Mouse (Mus musculus): ENCODE results near the gene Olfr965. TPM values are rescaled to one million over a fixed set of nuclear protein-coding genes. Genes with fewer than 3 reads are reported as not detected.
"Not testable (repeated sequence)": the region's sequence is repeated elsewhere in the genome, so short reads cannot be mapped to it uniquely, and the experiment has no call there.

The Olfr965 gene
- not detected in 2 replicates for polyA plus RNA-seq (2016; fragmentation: Nextera tagmentation; extraction: Ambion mirVana)

GRCm38 (mm10) chr9:39711053-39711452, at the start of gene Olfr965:
Gene Olfr965, plus strand, starts transcription at chr9:39711353.
- Histone ChIP-seq H3K27me3 (replicated peaks; ENCODE audit: low read depth, poor library complexity, severe bottlenecking) (no peaks in the 10 kb centered on the region), H3K4me1 (no peaks in the 10 kb centered on the region), H3K27ac (replicated peaks) (no peak within 1 kb of the TSS), H3K4me3 (no peak within 1 kb of the TSS), H3K36me3 (replicated peaks) (no peaks in the 10 kb centered on the region), H3K9me3 (no peaks in the 10 kb centered on the region)
- DNase-seq (ENCODE audit: low spot score) = no peak

- Histone ChIP-seq H3K9me3 (no peaks in the 10 kb centered on the region), H3K27me3 (replicated peaks; ENCODE audit: low read depth, poor library complexity, severe bottlenecking) (no peaks in the 10 kb centered on the region), H3K27ac (replicated peaks) (no peak within 1 kb of the TSS), H3K36me3 (replicated peaks) (no peaks in the 10 kb centered on the region), H3K4me3 (no peak within 1 kb of the TSS), H3K4me1 (no peaks in the 10 kb centered on the region)
- 92% methylated on average over 1 of the region's 1 CpGs for WGBS
- no peak for DNase-seq (ENCODE audit: low spot score)
These were observed 44.2 kb upstream of the Olfr965 start, which contains the start of gene Olfr963 for GRCm38 (mm10) chr9:39666905-39667304. Gene Olfr963, plus strand, starts transcription at chr9:39667205.

DNA sequence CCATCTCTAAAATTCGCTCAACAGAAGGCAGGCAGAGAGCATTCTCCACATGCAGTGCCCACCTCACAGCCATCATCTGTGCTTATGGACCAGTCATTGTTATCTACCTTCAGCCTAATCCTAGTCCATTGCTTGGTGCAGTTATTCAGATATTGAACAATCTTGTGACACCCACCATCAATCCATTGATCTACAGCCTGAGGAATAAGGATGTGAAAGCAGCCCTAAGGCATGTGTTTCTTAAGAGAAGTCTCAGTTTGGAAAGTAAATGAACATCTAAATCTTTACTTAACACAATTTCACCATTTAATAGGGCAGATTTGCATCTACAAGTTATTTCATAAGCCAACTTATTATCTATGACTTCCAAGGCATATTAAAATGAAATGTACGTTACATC, 41.4 kb upstream of the Olfr965 start:
- Histone ChIP-seq H3K27me3 (replicated peaks; ENCODE audit: low read depth, poor library complexity, severe bottlenecking) (no peaks in the 10 kb centered on the region), H3K36me3 (replicated peaks) (no peaks in the 10 kb centered on the region), H3K4me1 (no peaks in the 10 kb centered on the region), H3K27ac (replicated peaks) (no peak overlapping the region), H3K4me3 (no peak overlapping the region), H3K9me3 (no peaks in the 10 kb centered on the region)
- WGBS = 85% methylated on average over 2 of the region's 2 CpGs
- DNase-seq (ENCODE audit: low spot score) = no peak

DNA sequence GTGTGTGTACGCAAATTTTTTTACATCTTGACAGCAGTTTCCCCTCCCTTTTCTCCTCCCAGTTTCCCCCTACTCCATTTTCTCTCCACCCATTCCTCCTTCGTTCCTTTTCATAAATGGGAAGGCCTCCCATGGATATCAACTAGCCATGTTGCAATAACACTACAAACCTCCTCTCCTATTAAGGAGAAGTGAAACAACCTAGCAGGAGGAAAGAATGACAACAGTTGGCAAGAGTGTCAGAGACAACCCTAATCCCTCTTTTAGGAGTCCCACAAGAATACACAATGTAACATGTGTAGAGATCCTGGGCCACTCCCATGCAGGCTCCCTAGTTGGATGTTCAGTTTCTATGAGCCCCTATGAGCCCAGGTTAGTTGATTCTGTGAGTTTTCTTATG, 36.3 kb upstream of the Olfr965 start:
- Histone ChIP-seq H3K27me3 (replicated peaks; ENCODE audit: low read depth, poor library complexity, severe bottlenecking) (no peaks in the 10 kb centered on the region), H3K9me3 (no peaks in the 10 kb centered on the region), H3K27ac (replicated peaks) (no peak overlapping the region), H3K4me3 (no peak overlapping the region), H3K36me3 (replicated peaks) (no peaks in the 10 kb centered on the region), H3K4me1 (no peaks in the 10 kb centered on the region)
- DNase-seq (ENCODE audit: low spot score) = no peak
- 85% methylated on average over 2 of the region's 2 CpGs for WGBS

DNA sequence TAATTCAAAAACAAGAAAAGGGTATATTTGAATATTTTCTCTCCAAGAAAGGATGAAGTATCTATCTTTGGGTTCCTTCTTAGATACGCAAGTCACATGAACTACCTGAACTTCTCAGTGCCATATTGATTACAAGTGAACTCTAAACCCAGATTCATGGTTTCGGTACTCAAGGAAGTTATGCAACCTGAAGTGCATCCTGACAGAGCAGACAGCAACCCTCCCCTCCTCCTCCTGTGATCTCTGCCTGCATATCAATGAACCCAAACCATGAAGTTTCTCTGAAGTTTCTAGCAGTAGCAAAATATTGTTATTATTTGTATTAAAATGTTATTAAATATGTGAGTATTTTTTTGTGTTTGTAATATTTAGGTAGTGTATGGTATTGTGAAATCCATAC, 32.6 kb upstream of the Olfr965 start:
- H3K27ac ChIP-seq (replicated peaks) = no peak overlapping the region
- WGBS = 92% methylated on average over 2 of the region's 2 CpGs
- no peak overlapping the region for H3K4me3 ChIP-seq
- H3K27me3 ChIP-seq (replicated peaks; ENCODE audit: low read depth, poor library complexity, severe bottlenecking) = no peaks in the 10 kb centered on the region
- no peaks in the 10 kb centered on the region for H3K4me1 ChIP-seq
- no peaks in the 10 kb centered on the region for H3K9me3 ChIP-seq
- H3K36me3 ChIP-seq (replicated peaks) = no peaks in the 10 kb centered on the region
- DNase-seq (ENCODE audit: low spot score) = no peak

DNA sequence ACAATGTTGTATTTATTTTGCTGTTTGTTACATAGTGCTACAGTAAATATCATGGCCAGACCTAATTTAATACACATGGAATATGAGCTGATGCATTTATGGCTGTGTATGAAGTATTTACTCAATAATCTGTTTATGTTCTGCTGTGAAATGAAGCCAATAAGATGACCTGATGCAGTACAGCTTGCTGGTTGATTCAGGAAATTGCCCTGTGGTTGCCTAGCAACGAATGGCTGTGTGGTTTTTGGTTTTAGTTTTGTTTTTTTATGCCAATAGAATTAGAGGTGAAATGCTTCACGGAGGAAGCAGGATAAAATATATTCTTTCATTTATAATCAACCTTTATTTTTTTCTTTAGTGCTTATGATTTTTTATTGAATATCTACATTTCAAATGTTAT, 31.9 kb upstream of the Olfr965 start:
- no peak for DNase-seq (ENCODE audit: low spot score)
- Histone ChIP-seq H3K4me1 (no peaks in the 10 kb centered on the region), H3K36me3 (replicated peaks) (no peaks in the 10 kb centered on the region), H3K4me3 (no peak overlapping the region), H3K9me3 (no peaks in the 10 kb centered on the region), H3K27me3 (replicated peaks; ENCODE audit: low read depth, poor library complexity, severe bottlenecking) (no peaks in the 10 kb centered on the region), H3K27ac (replicated peaks) (no peak overlapping the region)
- WGBS = 78% methylated on average over 2 of the region's 2 CpGs

DNA sequence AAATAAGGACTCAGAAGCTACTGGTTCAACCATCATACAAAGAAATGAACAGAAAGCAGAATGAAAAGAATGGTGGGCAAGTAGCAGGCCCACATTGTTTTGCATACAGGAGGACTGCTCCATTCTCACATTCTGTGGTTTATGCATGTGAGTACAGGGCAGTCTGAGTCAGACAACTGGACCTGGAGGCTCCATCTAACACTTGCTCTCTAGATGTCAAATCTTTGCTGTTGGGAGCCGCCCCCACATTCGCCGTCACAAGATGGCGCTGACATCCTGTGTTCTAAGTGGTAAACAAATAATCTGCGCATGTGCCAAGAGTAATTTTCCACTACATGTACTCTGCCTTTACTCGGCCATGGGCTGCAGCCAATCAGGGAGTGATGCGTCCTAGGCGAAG, 10.0 kb upstream of the Olfr965 start:
- not testable (repeated sequence) for H3K27me3 ChIP-seq (replicated peaks; ENCODE audit: low read depth, poor library complexity, severe bottlenecking); H3K36me3 ChIP-seq (replicated peaks); H3K9me3 ChIP-seq; H3K4me3 ChIP-seq; H3K4me1 ChIP-seq; H3K27ac ChIP-seq (replicated peaks); DNase-seq (ENCODE audit: low spot score)
- WGBS = 78% methylated on average over 8 of the region's 8 CpGs

DNA sequence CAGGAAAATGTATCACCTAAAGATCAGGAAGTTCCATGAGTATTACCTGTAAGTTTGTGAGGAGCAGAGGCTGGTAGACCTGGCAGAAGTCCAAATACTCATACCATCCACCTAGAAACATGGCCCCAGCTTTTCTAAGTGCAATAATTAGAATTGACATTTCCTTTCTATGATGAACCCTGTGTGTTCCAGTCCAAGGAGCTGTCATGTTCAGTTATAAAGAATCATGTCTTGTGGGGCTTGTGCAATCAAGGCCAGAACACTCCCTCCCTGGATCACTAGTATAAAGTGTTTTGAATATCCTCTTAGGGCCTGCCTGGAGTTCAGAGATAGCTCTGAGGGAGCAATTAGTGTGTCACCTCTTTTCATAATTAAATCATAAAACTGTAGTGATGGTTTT, 4.1 kb upstream of the Olfr965 start, which contains the start of gene Olfr149:
Olfr149 (minus strand) TSS at position 101 of the 400 bp plus-strand sequence.
- DNase-seq (ENCODE audit: low spot score) = no peak
- Histone ChIP-seq H3K27ac (replicated peaks) (no peak within 1 kb of the TSS), H3K9me3 (no peaks in the 10 kb centered on the region), H3K4me1 (no peaks in the 10 kb centered on the region), H3K36me3 (replicated peaks) (no peaks in the 10 kb centered on the region), H3K27me3 (replicated peaks; ENCODE audit: low read depth, poor library complexity, severe bottlenecking) (no peaks in the 10 kb centered on the region), H3K4me3 (no peak within 1 kb of the TSS)

DNA sequence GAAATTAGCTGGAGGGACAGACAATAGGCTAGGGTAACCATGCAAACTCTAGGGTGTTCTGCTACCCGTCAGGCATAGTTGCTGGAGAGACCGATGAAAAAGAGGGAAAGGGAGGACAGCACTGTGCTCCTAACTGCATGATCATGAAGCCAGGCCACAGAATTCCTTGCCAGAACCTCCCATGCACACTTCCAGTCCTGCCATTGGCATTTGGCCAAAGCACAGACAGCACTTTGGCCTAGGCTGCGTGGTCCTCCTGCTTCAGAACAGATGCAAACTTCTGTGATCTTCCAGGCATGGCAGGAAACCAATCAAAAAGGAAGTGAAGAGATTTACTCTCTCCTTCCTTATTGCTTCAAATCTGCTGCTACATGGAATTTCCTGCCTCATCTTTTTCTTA, 2.2 kb upstream of the Olfr965 start:
- Histone ChIP-seq H3K4me1 (no peaks in the 10 kb centered on the region), H3K4me3 (no peak overlapping the region), H3K27me3 (replicated peaks; ENCODE audit: low read depth, poor library complexity, severe bottlenecking) (no peaks in the 10 kb centered on the region), H3K27ac (replicated peaks) (no peak overlapping the region), H3K36me3 (replicated peaks) (no peaks in the 10 kb centered on the region), H3K9me3 (no peaks in the 10 kb centered on the region)
- WGBS = 83% methylated on average over 3 of the region's 3 CpGs
- no peak for DNase-seq (ENCODE audit: low spot score)

DNA sequence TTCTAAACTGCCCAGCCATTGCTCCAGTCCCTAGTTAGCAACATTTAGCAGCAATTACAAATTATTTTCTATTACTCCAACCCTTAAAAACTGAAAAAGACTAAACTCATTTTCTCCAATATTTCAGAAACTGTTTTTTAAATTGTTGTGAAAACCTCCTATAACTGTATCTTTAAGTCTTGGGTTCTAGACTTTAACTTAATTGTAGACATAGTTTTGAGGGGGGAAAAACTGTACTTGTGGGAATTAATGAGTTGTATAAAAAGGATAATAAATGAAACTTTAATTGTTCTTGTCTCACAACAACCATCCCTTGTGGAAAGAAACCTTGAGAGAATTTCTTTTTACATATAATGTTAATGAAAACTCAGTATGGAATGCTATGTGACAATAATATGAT, 19.5 kb downstream of the Olfr965 start, which contains the start of gene Olfr150:
Olfr150 (plus strand) TSS at position 301 of the 400 bp plus-strand sequence.
- no peak for DNase-seq (ENCODE audit: low spot score)
- no peaks in the 10 kb centered on the region for H3K9me3 ChIP-seq

DNA sequence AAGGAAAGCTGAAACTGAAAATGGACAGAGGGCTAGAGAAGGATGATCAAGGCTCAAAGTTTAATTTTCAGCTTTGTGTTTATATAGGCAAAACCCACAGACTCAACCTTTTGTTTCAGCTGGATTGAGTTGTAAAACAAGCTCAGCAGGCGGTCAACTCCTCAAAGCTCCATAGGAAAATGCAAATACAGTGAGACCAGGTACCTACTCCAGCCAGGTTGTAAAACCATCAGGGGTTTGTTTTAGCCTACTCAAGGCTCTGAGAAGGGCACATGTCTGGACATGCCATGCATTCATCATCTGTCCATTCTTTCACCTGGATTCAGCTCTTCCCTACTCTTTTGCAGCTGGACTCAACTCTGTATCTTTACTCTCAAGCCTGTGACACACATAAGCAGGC, 29.6 kb downstream of the Olfr965 start:
- no peak for DNase-seq (ENCODE audit: low spot score)
- WGBS = 86% methylated on average over 1 of the region's 1 CpGs
- Histone ChIP-seq H3K36me3 (replicated peaks) (no peaks in the 10 kb centered on the region), H3K27me3 (replicated peaks; ENCODE audit: low read depth, poor library complexity, severe bottlenecking) (no peaks in the 10 kb centered on the region), H3K4me1 (no peaks in the 10 kb centered on the region), H3K9me3 (no peaks in the 10 kb centered on the region), H3K27ac (replicated peaks) (no peak overlapping the region), H3K4me3 (no peak overlapping the region)

More for the DNA sequence above, 19.5 kb downstream of the Olfr965 start, which contains the start of gene Olfr150:
- Histone ChIP-seq H3K36me3 (replicated peaks) (no peaks in the 10 kb centered on the region), H3K27ac (replicated peaks) (no peak within 1 kb of the TSS), H3K4me1 (no peaks in the 10 kb centered on the region), H3K27me3 (replicated peaks; ENCODE audit: low read depth, poor library complexity, severe bottlenecking) (no peaks in the 10 kb centered on the region), H3K4me3 (no peak within 1 kb of the TSS)

GRCm38 (mm10) chr9:39745949-39746348, 34.8 kb downstream of the Olfr965 start, which contains the start of gene Olfr967:
Gene Olfr967, plus strand, starts transcription at chr9:39746249.
- H3K27me3 ChIP-seq (replicated peaks; ENCODE audit: low read depth, poor library complexity, severe bottlenecking) = no peaks in the 10 kb centered on the region
- H3K36me3 ChIP-seq (replicated peaks) = no peaks in the 10 kb centered on the region
- no peak for DNase-seq (ENCODE audit: low spot score)
- H3K4me3 ChIP-seq = no peak within 1 kb of the TSS
- H3K4me1 ChIP-seq = no peaks in the 10 kb centered on the region
- H3K9me3 ChIP-seq = no peaks in the 10 kb centered on the region
- H3K27ac ChIP-seq (replicated peaks) = no peak within 1 kb of the TSS

DNA sequence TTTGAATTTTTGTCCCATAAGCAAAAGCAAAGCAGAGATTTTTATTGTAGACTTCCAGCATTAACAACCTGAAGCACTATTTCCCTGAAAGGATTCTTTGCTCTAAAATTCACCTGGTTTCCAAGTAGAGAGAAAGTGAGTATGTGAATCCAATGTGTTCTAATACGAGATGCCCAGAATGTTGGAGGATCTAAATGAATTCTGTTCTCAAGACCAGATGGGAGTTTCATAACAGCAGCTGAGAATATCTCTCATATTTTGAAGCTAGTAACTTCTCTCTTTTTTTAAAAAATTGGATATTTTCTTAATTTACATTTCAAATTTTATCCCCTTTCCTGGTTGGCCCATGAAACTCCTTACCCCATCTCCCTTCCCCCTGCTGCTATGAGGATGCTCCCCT, 35.3 kb downstream of the Olfr965 start:
- no peaks in the 10 kb centered on the region for H3K36me3 ChIP-seq (replicated peaks)
- H3K9me3 ChIP-seq = no peaks in the 10 kb centered on the region
- no peak for DNase-seq (ENCODE audit: low spot score)
- H3K4me3 ChIP-seq = no peak overlapping the region
- no peaks in the 10 kb centered on the region for H3K27me3 ChIP-seq (replicated peaks; ENCODE audit: low read depth, poor library complexity, severe bottlenecking)
- H3K27ac ChIP-seq (replicated peaks) = no peak overlapping the region
- WGBS = 87% methylated on average over 1 of the region's 1 CpGs
- H3K4me1 ChIP-seq = no peaks in the 10 kb centered on the region

Data from embryonic facial prominence, embryonic 10.5 days (tissue).